8 mouse cellular contexts compared by ENCODE assay signal in the genomic region with DNA sequence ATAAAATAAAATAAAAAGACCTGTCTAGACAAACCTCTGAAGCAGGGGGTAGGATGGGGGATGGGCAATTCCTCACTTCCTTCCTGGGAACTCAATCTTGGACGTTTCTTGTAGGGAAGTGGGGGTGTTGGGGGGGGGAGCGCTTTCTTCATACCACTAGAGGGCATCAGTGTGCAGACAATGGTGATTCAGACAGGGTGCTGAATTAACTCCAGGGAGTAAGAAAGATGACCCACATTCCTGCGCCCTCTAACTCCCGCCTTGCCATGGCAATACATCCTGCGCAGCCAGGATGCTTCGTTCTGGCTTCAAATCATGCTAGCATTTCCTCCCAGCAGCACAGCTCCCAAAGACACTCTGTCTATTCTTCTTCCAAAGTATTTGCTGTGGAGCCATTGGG.
DNase-seq lines count a peak whose midpoint lies in the region; ATAC-seq and TF ChIP-seq lines count a peak whose summit lies in the region.

No protein-coding gene starts in this region.

- no peaks in the 10 kb centered on the region for H3K9me3 ChIP-seq in heart, postnatal 0 days (replicated peaks; ENCODE audit: control insufficient read depth, low read length)
- no peaks in the 10 kb centered on the region for H3K9me3 ChIP-seq in heart, embryonic 12.5 days (replicated peaks)
- H3K9me3 ChIP-seq in midbrain, postnatal 0 days (ENCODE audit: low read length) = no peaks in the 10 kb centered on the region
- no peaks in the 10 kb centered on the region for H3K9me3 ChIP-seq in midbrain, embryonic 16.5 days (replicated peaks; ENCODE audit: control insufficient read depth, low read length, poor library complexity, severe bottlenecking)
- no peaks in the 10 kb centered on the region for H3K9me3 ChIP-seq in neural tube, embryonic 11.5 days (ENCODE audit: control insufficient read depth, low read length)
- H3K9me3 ChIP-seq in midbrain, embryonic 13.5 days = no peaks in the 10 kb centered on the region

- H3K4me2 ChIP-seq in heart, postnatal 0 days (ENCODE audit: low read depth, low read length) = no peak overlapping the region
- no peak overlapping the region for H3K4me2 ChIP-seq in heart, embryonic 12.5 days
- no peak overlapping the region for H3K4me2 ChIP-seq in midbrain, postnatal 0 days (ENCODE audit: low read depth, low read length, poor library complexity, severe bottlenecking)
- no peak overlapping the region for H3K4me2 ChIP-seq in midbrain, embryonic 16.5 days (ENCODE audit: low read length)
- no peak overlapping the region for H3K4me2 ChIP-seq in neural tube, embryonic 11.5 days (ENCODE audit: low read depth)
- H3K4me2 ChIP-seq in midbrain, embryonic 13.5 days (replicated peaks) = no peak overlapping the region

- peak; percentile 6 for DNase-seq in heart, postnatal 0 days (ENCODE audit: low spot score)
- DNase-seq in midbrain, postnatal 0 days (ENCODE audit: low spot score) = peak; percentile 42
- peak; percentile 35 for DNase-seq in neural tube, embryonic 11.5 days (ENCODE audit: low spot score)
- DNase-seq in urinary bladder, postnatal 4 days (ENCODE audit: low spot score in 2 of 2) = no peak

- TF ChIP-seq CTCF in heart, postnatal 0 days (IDR thresholded peaks at IDR 0.05; ENCODE audit: low read depth) = peak; percentile 49
- TF ChIP-seq CTCF in midbrain, postnatal 0 days (IDR thresholded peaks at IDR 0.05) = peak; percentile 71
- peak; percentile 53 for TF ChIP-seq CTCF in cortical plate, adult 2 months (IDR thresholded peaks at IDR 0.05; ENCODE audit: extremely low read depth, insufficient read depth, low read length)

- no peaks in the 10 kb centered on the region for H3K27me3 ChIP-seq in heart, postnatal 0 days (ENCODE audit: control insufficient read depth, insufficient read depth, low read length)
- no peaks in the 10 kb centered on the region for H3K27me3 ChIP-seq in heart, embryonic 12.5 days (replicated peaks)
- H3K27me3 ChIP-seq in midbrain, postnatal 0 days (ENCODE audit: insufficient read depth, low read length) = no peaks in the 10 kb centered on the region
- H3K27me3 ChIP-seq in midbrain, embryonic 16.5 days (ENCODE audit: control insufficient read depth, insufficient read depth, low read depth, low read length) = no peaks in the 10 kb centered on the region
- H3K27me3 ChIP-seq in neural tube, embryonic 11.5 days (ENCODE audit: control insufficient read depth, insufficient read depth, low read length) = no peaks in the 10 kb centered on the region
- no peaks in the 10 kb centered on the region for H3K27me3 ChIP-seq in midbrain, embryonic 13.5 days

- H3K36me3 ChIP-seq in heart, postnatal 0 days (replicated peaks; ENCODE audit: control insufficient read depth, insufficient read depth, low read length) = no peaks in the 10 kb centered on the region
- H3K36me3 ChIP-seq in heart, embryonic 12.5 days = no peaks in the 10 kb centered on the region
- no peaks in the 10 kb centered on the region for H3K36me3 ChIP-seq in midbrain, postnatal 0 days (ENCODE audit: insufficient read depth, low read length)
- H3K36me3 ChIP-seq in midbrain, embryonic 16.5 days (ENCODE audit: control insufficient read depth, insufficient read depth, low read length) = no peaks in the 10 kb centered on the region
- no peaks in the 10 kb centered on the region for H3K36me3 ChIP-seq in neural tube, embryonic 11.5 days (ENCODE audit: control insufficient read depth, insufficient read depth, low read length)
- no peaks in the 10 kb centered on the region for H3K36me3 ChIP-seq in midbrain, embryonic 13.5 days

- WGBS in heart, postnatal 0 days = 16% methylated on average over 6 of the region's 6 CpGs
- WGBS in heart, embryonic 12.5 days = 19% methylated on average over 6 of the region's 6 CpGs
- 15% methylated on average over 6 of the region's 6 CpGs for WGBS in midbrain, postnatal 0 days
- 14% methylated on average over 6 of the region's 6 CpGs for WGBS in midbrain, embryonic 16.5 days
- 25% methylated on average over 6 of the region's 6 CpGs for WGBS in neural tube, embryonic 11.5 days
- 24% methylated on average over 6 of the region's 6 CpGs for WGBS in midbrain, embryonic 13.5 days

- no peak overlapping the region for H3K4me3 ChIP-seq in heart, postnatal 0 days (ENCODE audit: low read depth, low read length)
- H3K4me3 ChIP-seq in heart, embryonic 12.5 days = no peak overlapping the region
- no peak overlapping the region for H3K4me3 ChIP-seq in midbrain, postnatal 0 days (ENCODE audit: low read depth, low read length)
- H3K4me3 ChIP-seq in midbrain, embryonic 16.5 days (ENCODE audit: low read depth, low read length) = no peak overlapping the region
- H3K4me3 ChIP-seq in cortical plate, adult 2 months (ENCODE audit: insufficient read depth, low read length) = no peak overlapping the region
- H3K4me3 ChIP-seq in neural tube, embryonic 11.5 days (ENCODE audit: low read depth, low read length) = no peak overlapping the region
- no peak overlapping the region for H3K4me3 ChIP-seq in midbrain, embryonic 13.5 days (replicated peaks)

- no peak overlapping the region for H3K9ac ChIP-seq in heart, postnatal 0 days (replicated peaks; ENCODE audit: low read depth, low read length)
- H3K9ac ChIP-seq in heart, embryonic 12.5 days = no peak overlapping the region
- H3K9ac ChIP-seq in midbrain, postnatal 0 days (replicated peaks; ENCODE audit: low read length, poor library complexity, severe bottlenecking) = no peak overlapping the region
- H3K9ac ChIP-seq in midbrain, embryonic 16.5 days (ENCODE audit: low read depth, low read length) = no peak overlapping the region
- no peak overlapping the region for H3K9ac ChIP-seq in neural tube, embryonic 11.5 days (ENCODE audit: low read length)
- H3K9ac ChIP-seq in midbrain, embryonic 13.5 days (replicated peaks) = no peak overlapping the region

- ATAC-seq in heart, postnatal 0 days (ENCODE audit: insufficient read depth, low read depth) = no peak
- no peak for ATAC-seq in heart, embryonic 12.5 days (ENCODE audit: insufficient number of reproducible peaks, low FRiP score)
- ATAC-seq in midbrain, postnatal 0 days (ENCODE audit: low FRiP score) = no peak
- no peak for ATAC-seq in midbrain, embryonic 16.5 days
- ATAC-seq in neural tube, embryonic 11.5 days (ENCODE audit: insufficient read depth, low FRiP score, low TSS enrichment) = no peak; the same call in 1 of the 2 replicates
- ATAC-seq in midbrain, embryonic 13.5 days = no peak

- no peak for TF ChIP-seq EP300 in heart, postnatal 0 days (IDR thresholded peaks at IDR 0.05; ENCODE audit: low read depth)

- no peak for TF ChIP-seq POLR2A in cortical plate, adult 2 months (IDR thresholded peaks at IDR 0.05; ENCODE audit: extremely low read depth, insufficient read depth, low read length)

- H3K4me1 ChIP-seq in heart, postnatal 0 days (ENCODE audit: control insufficient read depth, insufficient read depth) = no peaks in the 10 kb centered on the region
- peaks cover 4% of the 10 kb centered on the region; the same call in 1 of the 2 replicates for H3K4me1 ChIP-seq in heart, embryonic 12.5 days (replicated peaks)
- no peaks in the 10 kb centered on the region for H3K4me1 ChIP-seq in midbrain, postnatal 0 days (ENCODE audit: insufficient read depth, low read length)
- no peaks in the 10 kb centered on the region for H3K4me1 ChIP-seq in midbrain, embryonic 16.5 days (ENCODE audit: control insufficient read depth, insufficient read depth, low read length)
- H3K4me1 ChIP-seq in cortical plate, adult 2 months (ENCODE audit: control insufficient read depth, insufficient read depth, low read length) = no peaks in the 10 kb centered on the region
- H3K4me1 ChIP-seq in neural tube, embryonic 11.5 days (ENCODE audit: control insufficient read depth, insufficient read depth, low read length) = no peaks in the 10 kb centered on the region
- H3K4me1 ChIP-seq in midbrain, embryonic 13.5 days (replicated peaks) = no peaks in the 10 kb centered on the region

- H3K27ac ChIP-seq in heart, postnatal 0 days (ENCODE audit: low read depth) = no peak overlapping the region
- H3K27ac ChIP-seq in heart, embryonic 12.5 days (ENCODE audit: poor library complexity, severe bottlenecking) = no peak overlapping the region
- H3K27ac ChIP-seq in midbrain, postnatal 0 days (ENCODE audit: low read depth, low read length) = no peak overlapping the region
- no peak overlapping the region for H3K27ac ChIP-seq in midbrain, embryonic 16.5 days (ENCODE audit: low read length)
- no peak overlapping the region for H3K27ac ChIP-seq in cortical plate, adult 2 months (ENCODE audit: insufficient read depth, low read length)
- no peak overlapping the region for H3K27ac ChIP-seq in neural tube, embryonic 11.5 days (ENCODE audit: low read depth, low read length)
- no peak overlapping the region for H3K27ac ChIP-seq in midbrain, embryonic 13.5 days

Comparison
In these comparisons a context has a peak if more than half of its experiments do, and no peak if none do; other contexts are left out.
1. DNase-seq: peak in heart, postnatal 0 days (single experiment), midbrain, postnatal 0 days (single experiment) and neural tube, embryonic 11.5 days (single experiment); none in urinary bladder, postnatal 4 days (0 of 2).
2. Peak in every context shown above with its lines, with median percentiles within 50 percentile points of each other: CTCF ChIP-seq.